Mouse (Mus musculus) heart, adult 2 months (tissue): Measurements from ENCODE around the gene Primpol. TPM values are rescaled to one million over a fixed set of nuclear protein-coding genes. Genes with fewer than 3 reads are reported as not detected.

Experiments
- DNase-seq, 2 experiments: peaks; one replicate each; pipeline ENCODE4 v3.0.0; 2021
- H3K27ac ChIP-seq: fragments of 200-600 bp; 2 replicates; pipeline ENCODE4 v1.8.1; 2022
- H3K27me3 ChIP-seq: fragments of 200-500 bp; 2 replicates; pipeline ENCODE4 v1.6.1; 2012; ENCODE audit warnings: mild to moderate bottlenecking, low read length, inconsistent platforms, mixed read lengths; ENCODE audit not compliant: control insufficient read depth, insufficient read depth
- H3K36me3 ChIP-seq: fragments of 200-500 bp; 2 replicates; pipeline ENCODE4 v1.6.1; 2012; ENCODE audit warnings: low read length, inconsistent platforms; ENCODE audit not compliant: control insufficient read depth, insufficient read depth
- H3K4me1 ChIP-seq: fragments of 200-500 bp; 2 replicates; pipeline ENCODE4 v1.6.1; 2011; ENCODE audit warnings: low read length; ENCODE audit not compliant: control insufficient read depth, insufficient read depth
- H3K4me3 ChIP-seq: fragments of 200-600 bp; 2 replicates; pipeline ENCODE4 v1.8.1; 2022
- H3K79me2 ChIP-seq: fragments of 200-500 bp; replicated peaks from 2 replicates; pipeline ENCODE4 v1.6.1; 2012; ENCODE audit warnings: mild to moderate bottlenecking, inconsistent platforms, low read length, moderate library complexity, mixed read lengths; ENCODE audit not compliant: control insufficient read depth, insufficient read depth
- H3K9ac ChIP-seq: fragments of 200-500 bp; 2 replicates; pipeline ENCODE4 v1.6.1; 2012; ENCODE audit warnings: low read depth, mild to moderate bottlenecking, control low read depth, inconsistent platforms, low read length, mixed read lengths
- CTCF ChIP-seq: fragments of 200-600 bp; IDR thresholded peaks from 2 replicates; pipeline ENCODE4 v1.8.1; 2022; ENCODE audit warnings: antibody characterized with exemption, mild to moderate bottlenecking, moderate library complexity
- EP300 ChIP-seq: fragments of 200-500 bp; IDR thresholded peaks from 2 replicates; pipeline ENCODE4 v1.6.1; 2011; ENCODE audit warnings: low read depth, low read length, control low read depth; ENCODE audit not compliant: insufficient read depth
- POLR2A ChIP-seq: fragments of 200-500 bp; IDR thresholded peaks from 2 replicates; pipeline ENCODE4 v1.6.1; 2011; ENCODE audit warnings: mild to moderate bottlenecking, low read depth, low read length, control low read depth; ENCODE audit not compliant: insufficient read depth
- WGBS: fragments of 180-500 bp; shearing (Covaris S2); methylation state at CpG from one replicate; pipeline ENCODE4 v1.1.7; 2018; 5-methylcytosine and 5-hydroxymethylcytosine counted together
- intact Hi-C: fragments of 180-260 bp; cut with DNase I; formaldehyde crosslinking; loops from one replicate; pipeline ENCODE4 v1.15.1; 2025
- polyA plus RNA-seq: library from polyadenylated mRNA; depleted of rRNA; stranded (reverse); fragments of >200 nt; gene quantifications from 2 replicates; pipeline ENCODE4 v1.2.3, GENCODE M21; 2012
- total RNA-seq, 2 experiments: library from RNA; stranded (reverse); gene quantifications; 2 replicates each; pipeline ENCODE4 v1.2.3; 2021

Primpol gene
- total and polyA plus RNA-seq, 3 experiments = 0.86 to 2.4 (median 1.9) TPM

- intact Hi-C loops = no loop called here
- no peaks in the 10 kb centered on the region for H3K79me2 ChIP-seq
- no peak overlapping the region for H3K9ac ChIP-seq
- DNase-seq = peak; percentile 51 to 64
- H3K4me3 ChIP-seq = no peak overlapping the region
- peaks cover 5% of the 10 kb centered on the region; the same call in 1 of the 2 replicates for H3K36me3 ChIP-seq
- WGBS = 5% methylated on average over 6 of the region's 6 CpGs
- peak overlapping the region; percentile 47 for H3K27ac ChIP-seq
- peaks cover 4% of the 10 kb centered on the region for H3K4me1 ChIP-seq
- TF ChIP-seq EP300 (0 out of 2 replicates have a peak, but pooled peaks have one; percentile 42), POLR2A (no peak), CTCF (peak; percentile 50)
- H3K27me3 ChIP-seq = no peaks in the 10 kb centered on the region
Observed at GRCm38 (mm10) chr8:46639010-46639571, 22.1 kb upstream of the Primpol start.

- no peak for DNase-seq
- TF ChIP-seq POLR2A (no peak), CTCF (no peak), EP300 (no peak)
- no peak overlapping the region for H3K4me3 ChIP-seq
- intact Hi-C loops = no loop called here
- no peaks in the 10 kb centered on the region for H3K27me3 ChIP-seq
- H3K36me3 ChIP-seq = no peaks in the 10 kb centered on the region
- WGBS = 85% methylated on average over 4 of the region's 4 CpGs
- no peaks in the 10 kb centered on the region for H3K4me1 ChIP-seq
- H3K9ac ChIP-seq = no peak overlapping the region
- no peaks in the 10 kb centered on the region for H3K79me2 ChIP-seq
- no peak overlapping the region for H3K27ac ChIP-seq
Observed at GRCm38 (mm10) chr8:46630932-46631331, 13.9 kb upstream of the Primpol start.

- Histone ChIP-seq H3K4me1 (no peaks in the 10 kb centered on the region), H3K9ac (no peak overlapping the region), H3K27me3 (no peaks in the 10 kb centered on the region), H3K27ac (no peak overlapping the region), H3K4me3 (no peak overlapping the region), H3K36me3 (no peaks in the 10 kb centered on the region), H3K79me2 (no peaks in the 10 kb centered on the region)
- intact Hi-C loops = no loop called here
- no peak for DNase-seq
- no peak for TF ChIP-seq EP300
- TF ChIP-seq POLR2A = no peak
- TF ChIP-seq CTCF = no peak
- 98% methylated on average over 3 of the region's 3 CpGs for WGBS
Observed at GRCm38 (mm10) chr8:46630422-46630821, 13.4 kb upstream of the Primpol start.

GRCm38 (mm10) chr8:46628645-46629044 lies 11.6 kb upstream of the Primpol start:
- 94% methylated on average over 1 of the region's 1 CpGs for WGBS
- no peak for DNase-seq

GRCm38 (mm10) chr8:46627881-46628280 lies 10.9 kb upstream of the Primpol start:
- intact Hi-C loops = no loop called here

More at GRCm38 (mm10) chr8:46628645-46629044, 11.6 kb upstream of the Primpol start:
- Histone ChIP-seq H3K36me3 (no peaks in the 10 kb centered on the region), H3K4me3 (no peak overlapping the region), H3K4me1 (no peaks in the 10 kb centered on the region), H3K27ac (no peak overlapping the region), H3K9ac (no peak overlapping the region), H3K27me3 (no peaks in the 10 kb centered on the region), H3K79me2 (0 out of 2 replicates have a peak, but pooled peaks cover 3% of the 10 kb centered on the region)
- no peak for TF ChIP-seq POLR2A
- intact Hi-C loops = no loop called here

GRCm38 (mm10) chr8:46626642-46627041 lies 9.6 kb upstream of the Primpol start:
- Histone ChIP-seq H3K9ac (no peak overlapping the region), H3K36me3 (no peaks in the 10 kb centered on the region), H3K27ac (no peak overlapping the region), H3K27me3 (no peaks in the 10 kb centered on the region), H3K4me1 (no peaks in the 10 kb centered on the region), H3K4me3 (no peak overlapping the region), H3K79me2 (0 out of 2 replicates have a peak, but pooled peaks cover 3% of the 10 kb centered on the region)
- intact Hi-C loops = no loop called here
- WGBS = 93% methylated on average over 5 of the region's 5 CpGs
- no peak for DNase-seq
- TF ChIP-seq EP300 (no peak), CTCF (no peak), POLR2A (no peak)

More at GRCm38 (mm10) chr8:46627881-46628280, 10.9 kb upstream of the Primpol start:
- 75% methylated on average over 7 of the region's 7 CpGs for WGBS
- 0 out of 2 replicates have a peak, but pooled peaks cover 3% of the 10 kb centered on the region for H3K79me2 ChIP-seq
- H3K27ac ChIP-seq = no peak overlapping the region
- no peak for TF ChIP-seq EP300
- TF ChIP-seq POLR2A = no peak
- no peak for TF ChIP-seq CTCF
- no peak for DNase-seq
- H3K4me3 ChIP-seq = no peak overlapping the region
- H3K27me3 ChIP-seq = no peaks in the 10 kb centered on the region
- H3K36me3 ChIP-seq = no peaks in the 10 kb centered on the region
- H3K9ac ChIP-seq = no peak overlapping the region
- H3K4me1 ChIP-seq = no peaks in the 10 kb centered on the region
